Mouse (Mus musculus): ENCODE measurements around the gene Dpp7. TPM values are rescaled to one million over a fixed set of nuclear protein-coding genes. Genes with fewer than 3 reads are reported as not detected.

The Dpp7 gene
- polyA plus RNA-seq, 1 experiment from 2014 or later: 20.6 TPM

GRCm38 (mm10) chr2:25372644-25373391 is 16.7 kb upstream of the Dpp7 start:
- H3K4me3 ChIP-seq (ENCODE audit: low read depth, low read length): peak overlapping the region; percentile 86
- WGBS: 3% methylated on average over 42 of the region's 42 CpGs
- H3K9ac ChIP-seq (ENCODE audit: low read length): peak overlapping the region; percentile 80
- H3K27me3 ChIP-seq (ENCODE audit: control insufficient read depth, insufficient read depth, low read length): no peaks in the 10 kb centered on the region
- peaks cover 21% of the 10 kb centered on the region for H3K4me1 ChIP-seq (ENCODE audit: control insufficient read depth, insufficient read depth, low read length)
- peak overlapping the region; percentile 94 for H3K4me2 ChIP-seq (ENCODE audit: low read depth)
- DNase-seq (ENCODE audit: low spot score) (no peak), ATAC-seq (ENCODE audit: insufficient read depth, low FRiP score, low TSS enrichment) (peak; percentile 16; the same call in 1 of the 2 replicates)
- peaks cover 2% of the 10 kb centered on the region for H3K36me3 ChIP-seq (ENCODE audit: control insufficient read depth, insufficient read depth, low read length)
- 0 out of 2 replicates have a peak overlapping the region, but pooled peaks have one; percentile 23 for H3K27ac ChIP-seq (ENCODE audit: low read depth, low read length)
- no peaks in the 10 kb centered on the region for H3K9me3 ChIP-seq (ENCODE audit: control insufficient read depth, low read length)

- WGBS: under 1% methylated on average over 65 of the region's 65 CpGs
- Histone ChIP-seq H3K4me2 (ENCODE audit: low read depth) (peak within 1 kb of the TSS; percentile 94), H3K4me1 (ENCODE audit: control insufficient read depth, insufficient read depth, low read length) (peaks cover 21% of the 10 kb centered on the region), H3K9me3 (ENCODE audit: control insufficient read depth, low read length) (no peaks in the 10 kb centered on the region), H3K4me3 (ENCODE audit: low read depth, low read length) (peak within 1 kb of the TSS; percentile 86), H3K9ac (ENCODE audit: low read length) (peak within 1 kb of the TSS; percentile 80), H3K27me3 (ENCODE audit: control insufficient read depth, insufficient read depth, low read length) (no peaks in the 10 kb centered on the region), H3K27ac (ENCODE audit: low read depth, low read length) (peak within 1 kb of the TSS; percentile 64), H3K36me3 (ENCODE audit: control insufficient read depth, insufficient read depth, low read length) (peaks cover 2% of the 10 kb centered on the region)
- DNase-seq (ENCODE audit: low spot score) (peak; percentile 91), ATAC-seq (ENCODE audit: insufficient read depth, low FRiP score, low TSS enrichment) (peak; percentile 96)
These were observed 15.8 kb upstream of the Dpp7 start, which contains the start of gene Sapcd2 for GRCm38 (mm10) chr2:25371764-25372643. Sapcd2 (plus strand) TSS chr2:25372321.

DNA sequence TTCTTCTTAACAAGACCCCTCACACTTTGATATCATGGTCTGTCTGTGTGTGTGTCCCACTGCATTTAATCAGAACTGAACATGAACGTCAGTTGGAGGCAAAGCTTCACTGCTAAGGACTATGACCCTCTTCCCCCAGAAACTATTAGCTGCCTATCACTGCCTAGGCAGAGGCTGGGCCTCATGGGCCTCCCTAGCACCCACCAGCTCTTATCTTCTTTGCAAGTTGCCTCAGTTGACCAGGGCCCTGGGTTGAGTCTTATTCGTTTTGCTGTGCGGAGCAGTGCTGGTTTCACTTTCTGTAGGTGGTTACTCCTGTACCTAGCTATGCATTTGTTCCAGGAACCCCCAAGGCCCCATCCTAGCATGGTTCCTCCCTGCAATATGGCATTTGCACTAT is 13.8 kb upstream of the Dpp7 start:
- Histone ChIP-seq H3K9me3 (ENCODE audit: control insufficient read depth, low read length) (no peaks in the 10 kb centered on the region), H3K4me1 (ENCODE audit: control insufficient read depth, insufficient read depth, low read length) (peaks cover 22% of the 10 kb centered on the region), H3K4me3 (ENCODE audit: low read depth, low read length) (no peak overlapping the region), H3K36me3 (ENCODE audit: control insufficient read depth, insufficient read depth, low read length) (no peaks in the 10 kb centered on the region), H3K9ac (ENCODE audit: low read length) (no peak overlapping the region), H3K27me3 (ENCODE audit: control insufficient read depth, insufficient read depth, low read length) (peaks cover 7% of the 10 kb centered on the region), H3K27ac (ENCODE audit: low read depth, low read length) (no peak overlapping the region), H3K4me2 (ENCODE audit: low read depth) (no peak overlapping the region)
- no peak for DNase-seq (ENCODE audit: low spot score)
- 90% methylated on average over 3 of the region's 3 CpGs for WGBS
- no peak for ATAC-seq (ENCODE audit: insufficient read depth, low FRiP score, low TSS enrichment)

DNA sequence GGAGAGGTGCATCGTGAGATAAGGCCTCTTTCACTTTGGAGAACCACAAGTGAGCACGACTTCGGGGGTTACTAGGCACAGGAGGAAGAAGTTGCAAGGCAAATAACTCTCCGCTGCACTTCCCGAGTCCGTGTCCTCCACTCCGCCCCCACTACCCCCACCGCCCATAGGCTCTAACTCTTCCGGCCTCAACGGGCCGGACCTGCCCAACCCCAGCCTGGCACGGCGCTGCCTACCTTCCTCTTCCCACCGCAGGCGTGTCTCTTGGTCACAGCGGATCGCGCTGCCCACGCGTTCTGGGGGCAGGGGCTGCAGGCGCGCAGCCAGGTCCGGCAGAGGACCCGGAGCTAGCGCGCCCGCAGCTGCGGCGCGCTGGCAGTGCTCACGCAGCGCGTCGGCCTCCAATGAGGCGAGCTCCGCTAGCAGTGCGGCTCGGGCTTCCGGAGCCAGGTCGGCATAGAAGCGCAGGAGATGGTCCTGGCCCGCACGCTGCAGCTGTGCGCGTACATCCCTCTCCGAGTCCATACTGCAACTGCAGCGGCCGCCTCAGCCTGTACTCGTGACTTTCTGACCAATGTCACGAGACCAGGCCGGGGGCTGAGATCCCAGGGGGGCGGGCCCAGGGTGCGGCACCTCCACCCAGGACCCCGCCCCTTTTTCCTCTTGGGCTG is 9.1 kb upstream of the Dpp7 start, which contains the start of gene Uap1l1:
Gene Uap1l1 (minus strand): TSS at position 592 of the 671 bp plus-strand sequence.
- peaks cover 3% of the 10 kb centered on the region; the same call in 1 of the 2 replicates for H3K4me1 ChIP-seq (ENCODE audit: control insufficient read depth, insufficient read depth, low read length)
- peaks cover 23% of the 10 kb centered on the region for H3K27me3 ChIP-seq (ENCODE audit: control insufficient read depth, insufficient read depth, low read length)
- H3K9ac ChIP-seq (ENCODE audit: low read length): peak within 1 kb of the TSS; percentile 56
- ATAC-seq (ENCODE audit: insufficient read depth, low FRiP score, low TSS enrichment): peak; percentile 61; the same call in 1 of the 2 replicates
- no peak within 1 kb of the TSS for H3K27ac ChIP-seq (ENCODE audit: low read depth, low read length)
- WGBS: under 1% methylated on average over 54 of the region's 54 CpGs
- peak; percentile 61 for DNase-seq (ENCODE audit: low spot score)
- no peaks in the 10 kb centered on the region for H3K36me3 ChIP-seq (ENCODE audit: control insufficient read depth, insufficient read depth, low read length)
- H3K4me3 ChIP-seq (ENCODE audit: low read depth, low read length): peak within 1 kb of the TSS; percentile 48
- no peaks in the 10 kb centered on the region for H3K9me3 ChIP-seq (ENCODE audit: control insufficient read depth, low read length)
- peak within 1 kb of the TSS; percentile 95 for H3K4me2 ChIP-seq (ENCODE audit: low read depth)

- H3K9me3 ChIP-seq (ENCODE audit: control insufficient read depth, low read length): no peaks in the 10 kb centered on the region
- DNase-seq (ENCODE audit: low spot score) (no peak), ATAC-seq (ENCODE audit: insufficient read depth, low FRiP score, low TSS enrichment) (peak; percentile 38; the same call in 1 of the 2 replicates)
- WGBS: 33% methylated on average over 9 of the region's 9 CpGs
- H3K27ac ChIP-seq (ENCODE audit: low read depth, low read length): no peak overlapping the region
- peak overlapping the region; percentile 95 for H3K4me2 ChIP-seq (ENCODE audit: low read depth)
- peaks cover 23% of the 10 kb centered on the region for H3K27me3 ChIP-seq (ENCODE audit: control insufficient read depth, insufficient read depth, low read length)
- H3K36me3 ChIP-seq (ENCODE audit: control insufficient read depth, insufficient read depth, low read length): no peaks in the 10 kb centered on the region
- H3K4me3 ChIP-seq (ENCODE audit: low read depth, low read length): peak overlapping the region; percentile 48
- H3K4me1 ChIP-seq (ENCODE audit: control insufficient read depth, insufficient read depth, low read length): peaks cover 3% of the 10 kb centered on the region; the same call in 1 of the 2 replicates
- H3K9ac ChIP-seq (ENCODE audit: low read length): no peak overlapping the region; the same call in 1 of the 2 replicates
These were observed 8.6 kb upstream of the Dpp7 start for GRCm38 (mm10) chr2:25364761-25365090.

GRCm38 (mm10) chr2:25364313-25364712 is 8.2 kb upstream of the Dpp7 start:
- H3K4me3 ChIP-seq (ENCODE audit: low read depth, low read length): no peak overlapping the region
- H3K27me3 ChIP-seq (ENCODE audit: control insufficient read depth, insufficient read depth, low read length): peaks cover 23% of the 10 kb centered on the region
- H3K9ac ChIP-seq (ENCODE audit: low read length): no peak overlapping the region
- DNase-seq (ENCODE audit: low spot score) (no peak), ATAC-seq (ENCODE audit: insufficient read depth, low FRiP score, low TSS enrichment) (no peak)
- H3K4me2 ChIP-seq (ENCODE audit: low read depth): no peak overlapping the region
- no peaks in the 10 kb centered on the region for H3K9me3 ChIP-seq (ENCODE audit: control insufficient read depth, low read length)
- no peak overlapping the region for H3K27ac ChIP-seq (ENCODE audit: low read depth, low read length)
- H3K36me3 ChIP-seq (ENCODE audit: control insufficient read depth, insufficient read depth, low read length): no peaks in the 10 kb centered on the region
- 87% methylated on average over 4 of the region's 4 CpGs for WGBS
- peaks cover 3% of the 10 kb centered on the region; the same call in 1 of the 2 replicates for H3K4me1 ChIP-seq (ENCODE audit: control insufficient read depth, insufficient read depth, low read length)

- H3K27ac ChIP-seq (ENCODE audit: low read depth, low read length): no peak overlapping the region
- H3K36me3 ChIP-seq (ENCODE audit: control insufficient read depth, insufficient read depth, low read length): no peaks in the 10 kb centered on the region
- DNase-seq (ENCODE audit: low spot score) (no peak), ATAC-seq (ENCODE audit: insufficient read depth, low FRiP score, low TSS enrichment) (no peak)
- no peak overlapping the region for H3K4me3 ChIP-seq (ENCODE audit: low read depth, low read length)
- no peaks in the 10 kb centered on the region for H3K9me3 ChIP-seq (ENCODE audit: control insufficient read depth, low read length)
- H3K27me3 ChIP-seq (ENCODE audit: control insufficient read depth, insufficient read depth, low read length): peaks cover 23% of the 10 kb centered on the region
- 68% methylated on average over 13 of the region's 13 CpGs for WGBS
- H3K4me2 ChIP-seq (ENCODE audit: low read depth): no peak overlapping the region
- peaks cover 3% of the 10 kb centered on the region; the same call in 1 of the 2 replicates for H3K4me1 ChIP-seq (ENCODE audit: control insufficient read depth, insufficient read depth, low read length)
- no peak overlapping the region for H3K9ac ChIP-seq (ENCODE audit: low read length)
These were observed 7.5 kb upstream of the Dpp7 start for GRCm38 (mm10) chr2:25363478-25364178.

GRCm38 (mm10) chr2:25359848-25360247 is 3.7 kb upstream of the Dpp7 start:
- DNase-seq (ENCODE audit: low spot score): no peak
- peaks cover 9% of the 10 kb centered on the region for H3K4me1 ChIP-seq (ENCODE audit: control insufficient read depth, insufficient read depth, low read length)
- 84% methylated on average over 4 of the region's 4 CpGs for WGBS
- H3K27ac ChIP-seq (ENCODE audit: low read depth, low read length): no peak overlapping the region
- H3K9ac ChIP-seq (ENCODE audit: low read length): no peak overlapping the region
- no peak overlapping the region for H3K4me3 ChIP-seq (ENCODE audit: low read depth, low read length)
- H3K4me2 ChIP-seq (ENCODE audit: low read depth): no peak overlapping the region
- no peak for ATAC-seq (ENCODE audit: insufficient read depth, low FRiP score, low TSS enrichment)
- peaks cover 14% of the 10 kb centered on the region for H3K27me3 ChIP-seq (ENCODE audit: control insufficient read depth, insufficient read depth, low read length)
- H3K9me3 ChIP-seq (ENCODE audit: control insufficient read depth, low read length): no peaks in the 10 kb centered on the region
- no peaks in the 10 kb centered on the region for H3K36me3 ChIP-seq (ENCODE audit: control insufficient read depth, insufficient read depth, low read length)
